Mouse (Mus musculus) spleen, adult 2 months (tissue): ENCODE measurements around the gene Tmem141.

Experiments
- CTCF ChIP-seq: fragments of 200-500 bp; IDR thresholded peaks from 2 replicates; pipeline ENCODE4 v1.5.1; 2011; ENCODE audit warnings: mild to moderate bottlenecking, inconsistent platforms; ENCODE audit not compliant: insufficient read depth, insufficient read length, insufficient replicate concordance; ENCODE audit errors: extremely low read depth
- POLR2A ChIP-seq: fragments of 200-500 bp; IDR thresholded peaks from 2 replicates; pipeline ENCODE4 v1.6.1; 2011; ENCODE audit warnings: low read depth, low read length, inconsistent platforms

DNA sequence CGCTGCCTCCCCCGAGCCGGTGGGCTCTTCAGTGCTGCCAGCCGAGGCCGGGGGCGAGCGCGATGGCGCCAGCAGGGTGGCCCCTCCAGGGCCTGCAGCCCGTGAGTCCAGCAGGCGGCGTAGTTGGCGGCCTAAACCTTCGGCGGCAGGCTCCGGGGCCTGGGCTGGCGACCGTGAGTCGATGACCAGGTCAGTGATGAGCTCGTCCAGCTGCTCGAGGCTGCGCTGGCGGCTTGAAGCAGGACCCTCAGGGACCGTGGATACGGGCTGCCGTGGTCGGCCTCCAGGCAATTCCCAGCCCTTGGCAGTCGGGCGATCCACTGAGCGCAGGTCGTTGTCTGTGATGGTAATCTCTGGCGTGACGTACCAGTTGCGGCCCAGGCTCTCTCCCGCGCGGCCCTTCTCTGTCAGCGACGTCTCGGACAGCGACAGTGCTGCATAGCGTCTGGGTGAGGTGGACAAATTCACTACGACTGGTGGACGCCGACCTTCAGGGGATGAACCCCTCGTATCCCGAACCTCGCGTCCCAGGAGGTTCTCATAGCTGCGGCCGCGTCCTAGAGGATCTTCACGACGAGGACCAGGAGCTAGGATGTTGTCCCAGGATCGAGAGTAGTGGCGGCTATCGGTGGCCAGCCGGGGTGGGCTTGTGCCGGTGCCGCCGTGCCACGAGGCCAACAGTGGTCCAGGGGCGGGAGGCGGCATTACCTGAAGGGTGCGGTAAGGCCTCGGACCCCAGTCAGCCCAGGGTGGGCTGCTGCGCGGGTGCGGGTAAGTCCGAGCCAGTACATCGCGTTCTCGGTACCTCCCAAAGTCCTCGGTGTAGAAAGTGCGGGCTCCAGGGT lies 43.6 kb downstream of the Tmem141 start:
- TF ChIP-seq CTCF (no peak), POLR2A (no peak)
